ENCODE assay signal across 16 mouse cellular contexts in genomic region chr14:27075084-27075483, GRCm38 (mm10). TPM values are rescaled to one million over a fixed set of nuclear protein-coding genes. Genes with fewer than 3 reads are reported as not detected.
DNase-seq lines count a peak whose midpoint lies in the region; ATAC-seq lines count a peak whose summit lies in the region.
"Had no signal": no experiment of that assay in that cellular context is flagged by ENCODE, and none has a peak within 500 bp of the region (broad histone marks: within the 10 kb centered on the region; RNA-seq: fewer than 3 reads in every experiment).

No protein-coding gene starts in this region.

- H3K9me3 ChIP-seq in intestine, embryonic 14.5 days (ENCODE audit: control insufficient read depth, low read length) = no peaks in the 10 kb centered on the region
- no peaks in the 10 kb centered on the region for H3K9me3 ChIP-seq in intestine, embryonic 15.5 days
- H3K9me3 ChIP-seq in embryonic facial prominence, embryonic 12.5 days = no peaks in the 10 kb centered on the region
- H3K9me3 ChIP-seq in intestine, embryonic 16.5 days (ENCODE audit: control insufficient read depth, low read length) = no peaks in the 10 kb centered on the region
- H3K9me3 ChIP-seq in neural tube, embryonic 15.5 days (replicated peaks) = no peaks in the 10 kb centered on the region
- no peaks in the 10 kb centered on the region for H3K9me3 ChIP-seq in hindbrain, embryonic 13.5 days
- H3K9me3 ChIP-seq: G1E; megakaryocyte, embryonic 14.5 days had no signal

- no peak for ATAC-seq in intestine, embryonic 14.5 days (replicated peaks; ENCODE audit: low FRiP score, low TSS enrichment, low read depth)
- ATAC-seq in intestine, embryonic 15.5 days = no peak
- ATAC-seq in embryonic facial prominence, embryonic 12.5 days (ENCODE audit: insufficient number of reproducible peaks, insufficient read depth, low FRiP score, low TSS enrichment) = no peak
- ATAC-seq in intestine, embryonic 16.5 days = no peak
- ATAC-seq in neural tube, embryonic 15.5 days (ENCODE audit: low FRiP score) = no peak
- ATAC-seq in hindbrain, embryonic 13.5 days (ENCODE audit: low FRiP score) = no peak

- H3K4me2 ChIP-seq in intestine, embryonic 14.5 days (ENCODE audit: low read length) = peak overlapping the region; percentile 25; the same call in 1 of the 2 replicates
- no peak overlapping the region for H3K4me2 ChIP-seq in intestine, embryonic 15.5 days (replicated peaks)
- H3K4me2 ChIP-seq in embryonic facial prominence, embryonic 12.5 days (replicated peaks) = 0 out of 2 replicates have a peak overlapping the region, but pooled peaks have one; percentile 3
- no peak overlapping the region for H3K4me2 ChIP-seq in intestine, embryonic 16.5 days (ENCODE audit: low read depth, low read length)
- no peak overlapping the region for H3K4me2 ChIP-seq in neural tube, embryonic 15.5 days
- no peak overlapping the region for H3K4me2 ChIP-seq in hindbrain, embryonic 13.5 days

- WGBS in intestine, embryonic 14.5 days = 29% methylated on average over 6 of the region's 6 CpGs
- 39% methylated on average over 6 of the region's 6 CpGs for WGBS in intestine, embryonic 15.5 days
- 25% methylated on average over 6 of the region's 6 CpGs for WGBS in embryonic facial prominence, embryonic 12.5 days
- 42% methylated on average over 6 of the region's 6 CpGs for WGBS in intestine, embryonic 16.5 days
- 69% methylated on average over 6 of the region's 6 CpGs for whole genome bisulfite sequencing in neural tube, embryonic 15.5 days
- WGBS in hindbrain, embryonic 13.5 days = 79% methylated on average over 6 of the region's 6 CpGs

- DNase-seq in intestine, embryonic 14.5 days (ENCODE audit: low spot score) = no peak
- no peak for DNase-seq in right cerebral cortex, postnatal 14 days
- DNase-seq: adrenal gland, adult 2 months; cerebellum, adult 18-20 months; gastrocnemius, postnatal 10 days; kidney, adult 11 months; kidney, postnatal 25 days; thymus, postnatal 4 days had no signal

- no peak overlapping the region for H3K4me3 ChIP-seq in intestine, embryonic 14.5 days (ENCODE audit: low read depth, low read length)
- no peak overlapping the region for H3K4me3 ChIP-seq in intestine, embryonic 15.5 days (replicated peaks)
- no peak overlapping the region for H3K4me3 ChIP-seq in embryonic facial prominence, embryonic 12.5 days
- no peak overlapping the region for H3K4me3 ChIP-seq in intestine, embryonic 16.5 days (ENCODE audit: low read length)
- no peak overlapping the region for H3K4me3 ChIP-seq in neural tube, embryonic 15.5 days (replicated peaks)
- no peak overlapping the region for H3K4me3 ChIP-seq in hindbrain, embryonic 13.5 days
- H3K4me3 ChIP-seq: megakaryocyte, embryonic 14.5 days had no signal

- H3K27me3 ChIP-seq in intestine, embryonic 14.5 days (replicated peaks; ENCODE audit: control insufficient read depth, insufficient read depth, low read length) = no peaks in the 10 kb centered on the region
- H3K27me3 ChIP-seq in intestine, embryonic 15.5 days (replicated peaks) = no peaks in the 10 kb centered on the region
- no peaks in the 10 kb centered on the region for H3K27me3 ChIP-seq in embryonic facial prominence, embryonic 12.5 days
- H3K27me3 ChIP-seq in intestine, embryonic 16.5 days (replicated peaks; ENCODE audit: control insufficient read depth, insufficient read depth, low read length) = no peaks in the 10 kb centered on the region
- H3K27me3 ChIP-seq in neural tube, embryonic 15.5 days (replicated peaks) = no peaks in the 10 kb centered on the region; the same call in 1 of the 2 replicates
- H3K27me3 ChIP-seq in hindbrain, embryonic 13.5 days = no peaks in the 10 kb centered on the region

- no peak overlapping the region for H3K9ac ChIP-seq in intestine, embryonic 14.5 days (ENCODE audit: low read length)
- no peak overlapping the region for H3K9ac ChIP-seq in intestine, embryonic 15.5 days
- no peak overlapping the region for H3K9ac ChIP-seq in embryonic facial prominence, embryonic 12.5 days
- no peak overlapping the region for H3K9ac ChIP-seq in intestine, embryonic 16.5 days (ENCODE audit: low read depth, low read length)
- no peak overlapping the region for H3K9ac ChIP-seq in neural tube, embryonic 15.5 days (replicated peaks)
- H3K9ac ChIP-seq in hindbrain, embryonic 13.5 days = no peak overlapping the region
- H3K9ac ChIP-seq: liver, embryonic 14.5 days had no signal

- peak overlapping the region; percentile 22 for H3K27ac ChIP-seq in intestine, embryonic 14.5 days (ENCODE audit: low read depth)
- no peak overlapping the region for H3K27ac ChIP-seq in intestine, embryonic 15.5 days
- peak overlapping the region; percentile 80 for H3K27ac ChIP-seq in embryonic facial prominence, embryonic 12.5 days
- H3K27ac ChIP-seq in intestine, embryonic 16.5 days (ENCODE audit: low read length) = peak overlapping the region; percentile 59; the same call in 1 of the 2 replicates
- 0 out of 2 replicates have a peak overlapping the region, but pooled peaks have one; percentile 9 for H3K27ac ChIP-seq in neural tube, embryonic 15.5 days (replicated peaks)
- no peak overlapping the region for H3K27ac ChIP-seq in hindbrain, embryonic 13.5 days
- H3K27ac ChIP-seq: liver, embryonic 14.5 days had no signal

- peaks cover 61% of the 10 kb centered on the region for H3K4me1 ChIP-seq in intestine, embryonic 14.5 days (replicated peaks; ENCODE audit: control insufficient read depth, insufficient read depth, low read length)
- peaks cover 29% of the 10 kb centered on the region for H3K4me1 ChIP-seq in intestine, embryonic 15.5 days (replicated peaks)
- H3K4me1 ChIP-seq in embryonic facial prominence, embryonic 12.5 days = peaks cover 62% of the 10 kb centered on the region
- peaks cover 44% of the 10 kb centered on the region for H3K4me1 ChIP-seq in intestine, embryonic 16.5 days (ENCODE audit: control insufficient read depth, insufficient read depth, low read length)
- H3K4me1 ChIP-seq in neural tube, embryonic 15.5 days = peaks cover 50% of the 10 kb centered on the region
- H3K4me1 ChIP-seq in hindbrain, embryonic 13.5 days (replicated peaks) = peaks cover 60% of the 10 kb centered on the region

- H3K36me3 ChIP-seq in intestine, embryonic 14.5 days (ENCODE audit: control insufficient read depth, insufficient read depth, low read length) = peaks cover 3% of the 10 kb centered on the region; the same call in 1 of the 2 replicates
- H3K36me3 ChIP-seq in intestine, embryonic 15.5 days = no peaks in the 10 kb centered on the region
- peaks cover 9% of the 10 kb centered on the region for H3K36me3 ChIP-seq in embryonic facial prominence, embryonic 12.5 days
- no peaks in the 10 kb centered on the region for H3K36me3 ChIP-seq in intestine, embryonic 16.5 days (ENCODE audit: control insufficient read depth, insufficient read depth, low read length)
- no peaks in the 10 kb centered on the region for H3K36me3 ChIP-seq in neural tube, embryonic 15.5 days
- H3K36me3 ChIP-seq in hindbrain, embryonic 13.5 days = no peaks in the 10 kb centered on the region
- H3K36me3 ChIP-seq: G1E had no signal

RNA-seq across cellular contexts. Expression of gene Il17rd, which starts 36.3 kb away (rescaled TPM):
- polyA plus RNA-seq in intestine, embryonic 14.5 days (2014; fragmentation: Nextera tagmentation; extraction: Ambion mirVana) = 2.7 and 3.3 TPM in 2 replicates
- 1.9 and 2.4 TPM in 2 replicates for polyA plus RNA-seq in intestine, embryonic 15.5 days (2015; fragmentation: Nextera tagmentation; extraction: Ambion mirVana)
- 10.3 and 11.2 TPM in 2 replicates for polyA plus RNA-seq in embryonic facial prominence, embryonic 12.5 days (2016; fragmentation: Nextera tagmentation; extraction: Ambion mirVana)
- 1.4 and 1.5 TPM in 2 replicates for polyA plus RNA-seq in intestine, embryonic 16.5 days (2015; fragmentation: Nextera tagmentation; extraction: Ambion mirVana)
- polyA plus RNA-seq in neural tube, embryonic 15.5 days (2015; fragmentation: Nextera tagmentation; extraction: Ambion mirVana) = 1.8 and 2.0 TPM in 2 replicates
- 2.8 and 3.4 TPM in 2 replicates for polyA plus RNA-seq in hindbrain, embryonic 13.5 days (2015; fragmentation: Nextera tagmentation; extraction: Ambion mirVana)
- polyA plus RNA-seq: G1E had no signal

RNA-seq across cellular contexts. Expression of gene Arhgef3, which starts 39.6 kb away (rescaled TPM):
- 15.6 and 18.0 TPM in 2 replicates for polyA plus RNA-seq in intestine, embryonic 14.5 days (2014; fragmentation: Nextera tagmentation; extraction: Ambion mirVana)
- 12.7 and 13.9 TPM in 2 replicates for polyA plus RNA-seq in intestine, embryonic 15.5 days (2015; fragmentation: Nextera tagmentation; extraction: Ambion mirVana)
- 8.1 and 8.4 TPM in 2 replicates for polyA plus RNA-seq in embryonic facial prominence, embryonic 12.5 days (2016; fragmentation: Nextera tagmentation; extraction: Ambion mirVana)
- 12.0 and 13.0 TPM in 2 replicates for polyA plus RNA-seq in intestine, embryonic 16.5 days (2015; fragmentation: Nextera tagmentation; extraction: Ambion mirVana)
- 13.6 and 13.7 TPM in 2 replicates for polyA plus RNA-seq in neural tube, embryonic 15.5 days (2015; fragmentation: Nextera tagmentation; extraction: Ambion mirVana)
- polyA plus RNA-seq in hindbrain, embryonic 13.5 days (2015; fragmentation: Nextera tagmentation; extraction: Ambion mirVana) = 6.1 and 6.2 TPM in 2 replicates

Comparison
In these comparisons a context has a peak if more than half of its experiments do, and no peak if none do; other contexts are left out.
1. H3K27ac ChIP-seq: peak in intestine, embryonic 14.5 days (single experiment), embryonic facial prominence, embryonic 12.5 days (single experiment), intestine, embryonic 16.5 days (single experiment) and neural tube, embryonic 15.5 days (single experiment); none in intestine, embryonic 15.5 days (single experiment) and hindbrain, embryonic 13.5 days (single experiment).
2. H3K4me2 ChIP-seq: peak in intestine, embryonic 14.5 days (single experiment) and embryonic facial prominence, embryonic 12.5 days (single experiment); none in intestine, embryonic 15.5 days (single experiment), intestine, embryonic 16.5 days (single experiment), neural tube, embryonic 15.5 days (single experiment) and hindbrain, embryonic 13.5 days (single experiment).